Mouse (Mus musculus) liver, adult 2 months (tissue): ENCODE measurements around the gene Nck2.

Experiments
- CTCF ChIP-seq: fragments of 200-500 bp; IDR thresholded peaks from 2 replicates; pipeline ENCODE4 v1.5.1; 2011; ENCODE audit warnings: low read depth, low read length, control low read depth
- POLR2A ChIP-seq: fragments of 200-500 bp; IDR thresholded peaks from 2 replicates; pipeline ENCODE4 v1.6.1; 2011; ENCODE audit warnings: low read length, control low read depth; ENCODE audit not compliant: insufficient read depth; ENCODE audit errors: extremely low read depth

DNA sequence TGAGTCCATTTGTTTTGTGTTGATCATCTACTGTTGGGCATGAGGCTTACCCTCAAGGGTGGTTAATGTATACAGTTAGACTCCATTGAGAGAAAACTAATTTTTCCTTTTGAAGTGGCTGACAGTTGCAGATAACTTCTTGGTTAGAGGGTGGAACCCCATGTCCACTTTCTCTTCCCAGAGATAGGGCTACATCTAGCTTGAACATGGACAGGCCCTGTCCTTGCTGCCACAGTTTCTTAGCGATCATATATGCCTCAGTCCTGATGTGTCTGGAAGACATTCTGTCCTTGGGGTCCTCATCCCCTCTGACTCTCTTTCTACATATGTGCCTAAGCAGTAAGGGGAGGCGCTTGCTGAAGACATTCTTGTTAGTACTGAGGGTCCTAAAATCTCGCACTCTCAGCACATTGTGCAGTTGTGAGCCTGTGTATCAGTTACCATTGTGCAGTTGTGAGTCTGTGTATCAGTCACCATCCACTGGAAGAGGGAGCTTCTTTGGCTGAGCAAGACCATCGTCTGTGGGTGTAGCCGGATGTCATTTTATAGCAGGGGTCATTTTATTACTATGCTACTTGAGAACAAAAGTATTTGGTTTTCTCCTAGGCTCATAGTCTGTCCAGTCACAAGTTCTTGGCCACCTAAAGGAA is 114.8 kb downstream of the Nck2 start:
- no peak for TF ChIP-seq CTCF
- no peak for TF ChIP-seq POLR2A
